1 mouse cellular context compared by ENCODE assay signal in the genomic region with DNA sequence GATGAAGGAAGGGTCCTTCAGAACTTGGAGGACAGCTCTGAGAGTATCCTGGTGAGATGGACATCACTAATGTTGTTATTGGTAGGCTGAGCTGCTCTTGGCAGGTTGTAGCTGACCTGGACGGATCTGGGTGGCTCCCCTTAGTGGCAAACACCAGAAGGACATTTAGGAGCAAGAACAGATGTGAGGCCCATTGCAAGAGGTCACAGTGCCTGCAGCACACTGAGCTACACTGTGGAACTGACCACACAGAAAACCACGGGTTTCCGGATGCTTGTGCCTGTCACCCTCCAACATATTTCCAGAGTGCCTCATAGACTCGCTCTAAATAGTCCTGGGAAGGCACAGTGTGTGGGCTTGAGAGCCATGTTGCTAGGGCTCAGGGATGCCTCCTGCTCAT.
TF ChIP-seq lines count a peak whose summit lies in the region.

No protein-coding gene starts in this region.

TF ChIP-seq in MEL, 35 proteins besides CTCF, POLR2A, EP300 and RAD21:
- TF ChIP-seq USF2 (IDR thresholded peaks at IDR 0.05; ENCODE audit: borderline replicate concordance in 1 of 2, insufficient read depth in 1 of 2, low read depth in 1 of 2, low read length in 2 of 2): no peak
- TF ChIP-seq SMC3 (IDR thresholded peaks at IDR 0.05; ENCODE audit: low read depth, low read length): no peak
- TF ChIP-seq ELF1 (IDR thresholded peaks at IDR 0.05; ENCODE audit: low read depth, low read length): no peak
- TF ChIP-seq NELFE (IDR thresholded peaks at IDR 0.05; ENCODE audit: low read depth, low read length): no peak
- TF ChIP-seq POLR2AphosphoS5 (IDR thresholded peaks at IDR 0.05; ENCODE audit: borderline replicate concordance, low read depth, low read length): no peak
- no peak for TF ChIP-seq MAZ (IDR thresholded peaks at IDR 0.05; ENCODE audit: low read depth, low read length)
- TF ChIP-seq MAFK (IDR thresholded peaks at IDR 0.05; ENCODE audit: borderline replicate concordance, low read depth, low read length): no peak
- TF ChIP-seq KAT2A (conservative IDR thresholded peaks at IDR 0.05; ENCODE audit: low read depth, low read length): no peak
